Mouse (Mus musculus) granulocyte monocyte progenitor cell, adult 5-6 weeks (primary cell): ENCODE measurements at regions not wholly inside any gene's neighbourhood (a gene's known extent, or its start where the extent isn't known, plus 50 kb on each side); places are given as distances from the start of the nearest gene placed in this dataset.

ENCODE experiments used
- ATAC-seq: replicated peaks from 2 replicates; pipeline ENCODE4 v1.8.0; 2016; ENCODE audit warnings: mild to moderate bottlenecking, moderate TSS enrichment, inconsistent platforms; ENCODE audit not compliant: poor library complexity, severe bottlenecking

GRCm38 (mm10) chr16:66086499-66086898 is 271.4 kb downstream of the Vgll3 start:
- peak; percentile 59; the same call in 1 of the 2 replicates for ATAC-seq

DNA sequence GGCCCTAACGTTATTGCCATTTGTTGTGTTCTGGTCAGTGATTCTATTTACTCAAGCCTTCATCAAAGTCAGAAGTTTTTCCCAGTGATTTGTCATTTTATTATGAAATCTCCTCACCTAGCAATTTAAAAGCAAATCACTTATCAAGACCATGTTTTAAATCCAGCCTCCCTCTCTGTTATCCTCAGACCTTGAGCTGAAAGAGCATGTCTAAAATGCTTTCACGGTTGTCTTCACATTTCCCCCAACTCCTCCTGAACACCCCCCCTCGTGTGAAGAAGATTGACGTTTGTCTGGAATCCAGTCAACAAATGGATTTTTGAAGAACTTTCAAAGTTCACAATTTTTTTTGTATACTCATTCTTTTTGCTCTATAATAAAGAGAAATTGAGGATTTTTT is 277.7 kb downstream of the Vgll3 start:
- ATAC-seq, result no peak

DNA sequence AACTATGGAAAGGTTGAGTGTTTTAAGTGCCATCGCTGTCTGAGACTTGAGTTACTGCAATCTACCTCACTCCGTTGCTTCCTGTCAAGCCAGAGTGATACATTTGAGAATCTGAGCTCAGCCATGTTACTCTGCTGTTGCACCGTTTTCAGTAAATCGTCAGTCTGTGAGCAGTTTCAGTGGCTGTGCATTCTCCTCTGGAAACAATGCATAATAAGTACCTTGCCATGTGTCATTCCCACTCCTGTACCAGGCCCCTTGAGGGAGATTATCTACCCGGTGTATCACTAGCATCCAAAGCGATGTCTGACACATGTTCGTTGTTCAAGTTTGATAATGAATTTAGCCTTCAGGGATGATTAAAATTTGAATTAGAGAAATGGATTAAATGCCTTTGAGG is 280.6 kb downstream of the Vgll3 start:
- ATAC-seq, result no peak

DNA sequence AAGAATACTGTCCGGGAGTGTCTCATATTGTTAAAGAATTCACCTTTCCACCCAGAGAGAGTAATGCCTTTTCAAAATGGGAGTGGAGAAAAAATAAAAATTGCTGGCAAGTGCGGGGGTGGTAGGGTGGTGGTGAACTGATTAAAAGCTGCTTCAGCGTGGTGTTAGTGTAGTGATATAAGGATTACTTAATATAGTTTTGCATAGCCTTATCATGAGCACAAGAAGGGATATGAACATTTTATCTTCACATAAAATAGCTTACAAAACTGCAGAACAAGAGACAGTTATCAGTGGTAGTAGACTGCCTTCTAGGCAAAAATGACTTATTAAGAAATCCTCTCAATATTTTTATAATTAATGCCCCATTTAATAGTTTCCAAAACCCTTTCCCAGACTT is 302.9 kb downstream of the Vgll3 start:
- ATAC-seq, result no peak

- ATAC-seq, result no peak
These were observed 322.7 kb downstream of the Vgll3 start for GRCm38 (mm10) chr16:66137755-66138154.

GRCm38 (mm10) chr16:66144765-66145164 is 329.7 kb downstream of the Vgll3 start:
- ATAC-seq, result no peak

DNA sequence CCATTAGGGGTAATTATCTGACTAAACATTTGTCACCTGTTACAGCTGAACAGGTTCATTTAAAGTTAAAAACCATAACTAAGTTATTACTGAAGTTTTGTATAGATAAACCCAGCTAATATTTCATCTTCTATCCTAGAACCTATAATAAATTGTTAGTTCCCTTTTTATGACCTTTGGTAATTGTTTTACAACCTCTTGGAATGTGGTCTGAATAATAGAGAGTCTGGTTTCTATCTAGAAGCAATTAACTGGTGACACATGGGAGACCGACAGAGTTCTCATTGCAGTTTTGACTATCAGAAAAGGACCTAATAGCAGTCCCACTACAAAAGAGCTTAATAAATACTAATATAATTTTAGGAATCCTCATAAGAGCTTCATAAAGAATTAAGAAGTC is 330.2 kb downstream of the Vgll3 start:
- ATAC-seq, result no peak

- no peak for ATAC-seq
These were observed 353.2 kb downstream of the Vgll3 start for GRCm38 (mm10) chr16:66168289-66168688.

DNA sequence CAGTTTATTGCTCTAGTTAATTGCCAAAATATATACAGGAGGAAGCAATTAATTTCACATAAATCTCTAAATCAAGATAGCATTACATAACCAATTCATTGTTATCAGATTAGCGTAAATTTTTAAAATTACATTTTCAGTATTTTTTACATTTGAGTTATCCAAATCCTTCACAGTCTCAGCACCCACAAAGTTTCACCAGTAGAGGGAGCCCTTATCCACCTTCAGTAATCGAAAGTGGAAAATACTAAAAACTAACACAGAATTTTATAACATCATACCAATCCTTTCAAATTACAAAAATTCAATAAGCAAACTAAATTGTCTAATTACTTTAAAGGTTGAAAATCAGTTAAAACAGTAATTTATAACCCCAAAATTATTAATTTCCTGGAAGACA is 375.7 kb downstream of the Vgll3 start:
- no peak; the same call in 1 of the 2 replicates for ATAC-seq

DNA sequence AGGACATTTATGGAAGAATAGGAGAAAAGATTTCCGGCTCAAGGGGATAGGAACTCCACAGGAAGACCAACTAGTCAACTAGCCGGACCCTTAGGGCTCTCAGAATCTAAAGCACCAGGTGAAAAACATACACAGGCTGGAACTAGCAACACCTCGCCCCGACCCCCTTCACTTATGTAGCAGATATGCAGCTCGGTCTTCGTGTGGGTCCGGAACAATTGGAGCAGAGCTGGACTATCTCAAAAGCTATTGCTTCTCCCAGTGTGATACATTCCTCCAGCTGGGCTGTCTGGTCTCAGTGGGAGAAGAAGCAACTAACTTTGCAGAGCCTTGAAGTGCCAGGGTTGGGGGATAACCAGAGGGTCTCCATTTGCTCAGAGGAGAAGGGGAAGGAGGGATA is 386.3 kb downstream of the Vgll3 start:
- ATAC-seq, result no peak
